Mouse (Mus musculus) heart, embryonic 12.5 days (tissue): ENCODE measurements around the gene Cept1. TPM values are rescaled to one million over a fixed set of nuclear protein-coding genes. Genes with fewer than 3 reads are reported as not detected.

ENCODE experiments used
- ATAC-seq: fragments of 200-750 bp; cut with Nextera tagmentation; 2 replicates; pipeline ENCODE4 v1.8.0; 2017; ENCODE audit warnings: moderate TSS enrichment, moderate library complexity; ENCODE audit not compliant: insufficient number of reproducible peaks, low FRiP score
- H3K27ac ChIP-seq: fragments of 300-500 bp; sonication (generic); 2 replicates; pipeline ENCODE4 v1.5.1; 2016; ENCODE audit warnings: mild to moderate bottlenecking, moderate library complexity; ENCODE audit not compliant: poor library complexity, severe bottlenecking
- H3K27me3 ChIP-seq: fragments of 300-500 bp; sonication (generic); replicated peaks from 2 replicates; pipeline ENCODE4 v1.6.1; 2016; ENCODE audit warnings: mild to moderate bottlenecking, moderate library complexity
- H3K36me3 ChIP-seq: fragments of 300-500 bp; sonication (generic); 2 replicates; pipeline ENCODE4 v1.6.1; 2016; ENCODE audit warnings: mild to moderate bottlenecking, moderate library complexity
- H3K4me1 ChIP-seq: fragments of 300-500 bp; sonication (generic); replicated peaks from 2 replicates; pipeline ENCODE4 v1.6.1; 2016; ENCODE audit warnings: mild to moderate bottlenecking
- H3K4me2 ChIP-seq: fragments of 300-500 bp; sonication (generic); 2 replicates; pipeline ENCODE4 v1.6.1; 2016; ENCODE audit warnings: mild to moderate bottlenecking, moderate library complexity
- H3K4me3 ChIP-seq: fragments of 300-500 bp; sonication (generic); 2 replicates; pipeline ENCODE4 v1.5.1; 2016; ENCODE audit warnings: mild to moderate bottlenecking
- H3K9ac ChIP-seq: fragments of 300-500 bp; sonication (generic); 2 replicates; pipeline ENCODE4 v1.6.1; 2016; ENCODE audit warnings: mild to moderate bottlenecking, moderate library complexity
- H3K9me3 ChIP-seq: fragments of 300-500 bp; sonication (generic); replicated peaks from 2 replicates; pipeline ENCODE4 v1.6.1; 2016; ENCODE audit warnings: mild to moderate bottlenecking, moderate library complexity
- WGBS: fragments of 180-500 bp; shearing (Covaris S2); methylation state at CpG from one replicate; pipeline ENCODE4 v1.1.7; 2016; 5-methylcytosine and 5-hydroxymethylcytosine counted together
- polyA plus RNA-seq: library from polyadenylated mRNA; unstranded; fragments of >200 nt; fragmentation: Nextera tagmentation; extraction: Ambion mirVana; gene quantifications from 2 replicates; pipeline ENCODE4 v1.2.1, GENCODE M21; 2016

The Cept1 gene
- polyA plus RNA-seq, 1 experiment from 2014 or later = 32.4 TPM

- H3K9me3 ChIP-seq = no peaks in the 10 kb centered on the region
- no peak overlapping the region for H3K27ac ChIP-seq
- no peak overlapping the region for H3K4me3 ChIP-seq
- H3K4me2 ChIP-seq = no peak overlapping the region
- no peaks in the 10 kb centered on the region for H3K4me1 ChIP-seq
- H3K36me3 ChIP-seq = peaks cover 8% of the 10 kb centered on the region
- WGBS = 92% methylated on average over 2 of the region's 2 CpGs
- H3K27me3 ChIP-seq = no peaks in the 10 kb centered on the region
- no peak overlapping the region for H3K9ac ChIP-seq
- no peak for ATAC-seq
Measured at GRCm38 (mm10) chr3:106533277-106533676, 14.3 kb downstream of the Cept1 start.

- H3K27ac ChIP-seq = no peak overlapping the region
- H3K4me1 ChIP-seq = no peaks in the 10 kb centered on the region
- no peak overlapping the region for H3K9ac ChIP-seq
- 89% methylated on average over 2 of the region's 2 CpGs for WGBS
- no peak overlapping the region for H3K4me3 ChIP-seq
- H3K4me2 ChIP-seq = no peak overlapping the region
- no peaks in the 10 kb centered on the region for H3K27me3 ChIP-seq
- no peaks in the 10 kb centered on the region for H3K9me3 ChIP-seq
- H3K36me3 ChIP-seq = peaks cover 3% of the 10 kb centered on the region
- ATAC-seq = no peak
Measured at GRCm38 (mm10) chr3:106528032-106528431, 19.6 kb downstream of the Cept1 start.

GRCm38 (mm10) chr3:106526411-106526810, 21.2 kb downstream of the Cept1 start:
- H3K9ac ChIP-seq = no peak overlapping the region
- H3K4me1 ChIP-seq = no peaks in the 10 kb centered on the region
- no peaks in the 10 kb centered on the region for H3K9me3 ChIP-seq
- H3K4me3 ChIP-seq = no peak overlapping the region
- no peak overlapping the region for H3K27ac ChIP-seq
- no peak for ATAC-seq
- WGBS = 92% methylated on average over 2 of the region's 2 CpGs
- H3K4me2 ChIP-seq = no peak overlapping the region
- peaks cover 3% of the 10 kb centered on the region for H3K36me3 ChIP-seq
- no peaks in the 10 kb centered on the region for H3K27me3 ChIP-seq

DNA sequence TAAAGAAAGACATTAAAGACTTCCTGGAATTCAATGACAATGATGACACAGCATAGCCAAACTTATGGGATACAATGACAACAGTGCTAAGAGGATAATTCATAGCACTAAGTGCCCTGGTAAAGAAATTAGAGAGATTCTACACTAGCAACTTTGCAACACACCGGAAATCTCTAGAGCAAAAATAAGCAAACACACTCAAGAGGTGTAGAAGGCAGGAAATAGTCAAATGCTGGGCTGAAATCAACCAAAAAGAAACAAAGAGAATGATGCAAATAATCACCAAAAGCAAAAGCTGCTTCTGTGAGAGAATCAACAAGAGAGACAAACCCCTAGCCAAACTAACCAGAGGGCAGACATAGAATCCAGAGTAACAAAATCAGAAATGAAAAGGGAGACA, 24.9 kb downstream of the Cept1 start:
- WGBS = 90% methylated on average over 1 of the region's 1 CpGs
- Histone ChIP-seq H3K36me3 (peaks cover 5% of the 10 kb centered on the region), H3K4me1 (no peaks in the 10 kb centered on the region), H3K4me3 (no peak overlapping the region), H3K27ac (no peak overlapping the region), H3K27me3 (no peaks in the 10 kb centered on the region), H3K9ac (no peak overlapping the region), H3K9me3 (no peaks in the 10 kb centered on the region), H3K4me2 (no peak overlapping the region)
- no peak for ATAC-seq

GRCm38 (mm10) chr3:106515016-106515415, 32.6 kb downstream of the Cept1 start:
- H3K27ac ChIP-seq = no peak overlapping the region
- H3K9me3 ChIP-seq = no peaks in the 10 kb centered on the region
- H3K9ac ChIP-seq = no peak overlapping the region
- WGBS = 78% methylated on average over 6 of the region's 6 CpGs
- H3K27me3 ChIP-seq = no peaks in the 10 kb centered on the region
- ATAC-seq = no peak
- no peak overlapping the region for H3K4me3 ChIP-seq
- H3K4me2 ChIP-seq = no peak overlapping the region
- H3K36me3 ChIP-seq = 0 out of 2 replicates have a peak, but pooled peaks cover 2% of the 10 kb centered on the region
- no peaks in the 10 kb centered on the region for H3K4me1 ChIP-seq

DNA sequence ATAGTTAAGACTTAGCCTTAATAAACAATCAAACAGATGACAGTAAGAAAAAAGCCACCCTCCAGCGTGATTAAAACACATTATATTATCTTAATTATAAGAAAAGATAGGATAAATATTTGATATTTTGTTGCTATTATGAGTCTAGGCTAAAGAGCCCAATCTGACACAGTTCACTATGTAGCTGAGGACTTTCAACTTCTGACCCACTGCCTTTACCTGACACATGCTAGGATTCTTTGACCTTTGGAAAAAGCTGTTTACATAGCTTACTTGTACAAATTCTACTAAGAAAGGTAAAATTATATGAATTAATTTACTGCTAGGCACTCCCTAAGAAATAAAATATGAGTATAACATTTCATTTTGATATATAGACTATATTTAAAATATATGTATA, 36.9 kb downstream of the Cept1 start:
- no peak overlapping the region for H3K4me3 ChIP-seq
- no peaks in the 10 kb centered on the region for H3K4me1 ChIP-seq
- H3K9me3 ChIP-seq = no peaks in the 10 kb centered on the region
- no peaks in the 10 kb centered on the region for H3K36me3 ChIP-seq
- no peak for ATAC-seq
- no peak overlapping the region for H3K27ac ChIP-seq
- H3K9ac ChIP-seq = no peak overlapping the region
- no peak overlapping the region for H3K4me2 ChIP-seq
- no peaks in the 10 kb centered on the region for H3K27me3 ChIP-seq
- WGBS = 78% methylated on average over 1 of the region's 1 CpGs

- Histone ChIP-seq H3K36me3 (peaks cover 19% of the 10 kb centered on the region; the same call in 1 of the 2 replicates), H3K4me1 (no peaks in the 10 kb centered on the region)
Measured at GRCm38 (mm10) chr3:106502892-106503291, 44.7 kb downstream of the Cept1 start.

GRCm38 (mm10) chr3:106500510-106500909, 47.1 kb downstream of the Cept1 start:
- ATAC-seq = no peak
- WGBS = 76% methylated on average over 2 of the region's 2 CpGs
- no peak overlapping the region for H3K9ac ChIP-seq
- no peaks in the 10 kb centered on the region for H3K9me3 ChIP-seq
- no peak overlapping the region for H3K27ac ChIP-seq
- no peak overlapping the region for H3K4me3 ChIP-seq
- H3K4me1 ChIP-seq = peaks cover 14% of the 10 kb centered on the region
- H3K4me2 ChIP-seq = no peak overlapping the region
- no peaks in the 10 kb centered on the region for H3K27me3 ChIP-seq
- peaks cover 19% of the 10 kb centered on the region; the same call in 1 of the 2 replicates for H3K36me3 ChIP-seq

More at GRCm38 (mm10) chr3:106502892-106503291, 44.7 kb downstream of the Cept1 start:
- H3K9ac ChIP-seq = no peak overlapping the region
- H3K27ac ChIP-seq = no peak overlapping the region
- H3K4me3 ChIP-seq = no peak overlapping the region
- H3K4me2 ChIP-seq = no peak overlapping the region
- H3K9me3 ChIP-seq = no peaks in the 10 kb centered on the region
- no peak for ATAC-seq
- 69% methylated on average over 2 of the region's 2 CpGs for WGBS
- H3K27me3 ChIP-seq = no peaks in the 10 kb centered on the region

- H3K36me3 ChIP-seq = 0 out of 2 replicates have a peak, but pooled peaks cover 5% of the 10 kb centered on the region
- WGBS = 57% methylated on average over 3 of the region's 3 CpGs
- no peak for ATAC-seq
- H3K4me2 ChIP-seq = no peak overlapping the region
- H3K27me3 ChIP-seq = no peaks in the 10 kb centered on the region
- peaks cover 31% of the 10 kb centered on the region for H3K4me1 ChIP-seq
- no peak overlapping the region for H3K9ac ChIP-seq
- no peak overlapping the region for H3K4me3 ChIP-seq
- H3K27ac ChIP-seq = no peak overlapping the region
- H3K9me3 ChIP-seq = no peaks in the 10 kb centered on the region
Measured at GRCm38 (mm10) chr3:106496996-106497395, 50.6 kb downstream of the Cept1 start.

DNA sequence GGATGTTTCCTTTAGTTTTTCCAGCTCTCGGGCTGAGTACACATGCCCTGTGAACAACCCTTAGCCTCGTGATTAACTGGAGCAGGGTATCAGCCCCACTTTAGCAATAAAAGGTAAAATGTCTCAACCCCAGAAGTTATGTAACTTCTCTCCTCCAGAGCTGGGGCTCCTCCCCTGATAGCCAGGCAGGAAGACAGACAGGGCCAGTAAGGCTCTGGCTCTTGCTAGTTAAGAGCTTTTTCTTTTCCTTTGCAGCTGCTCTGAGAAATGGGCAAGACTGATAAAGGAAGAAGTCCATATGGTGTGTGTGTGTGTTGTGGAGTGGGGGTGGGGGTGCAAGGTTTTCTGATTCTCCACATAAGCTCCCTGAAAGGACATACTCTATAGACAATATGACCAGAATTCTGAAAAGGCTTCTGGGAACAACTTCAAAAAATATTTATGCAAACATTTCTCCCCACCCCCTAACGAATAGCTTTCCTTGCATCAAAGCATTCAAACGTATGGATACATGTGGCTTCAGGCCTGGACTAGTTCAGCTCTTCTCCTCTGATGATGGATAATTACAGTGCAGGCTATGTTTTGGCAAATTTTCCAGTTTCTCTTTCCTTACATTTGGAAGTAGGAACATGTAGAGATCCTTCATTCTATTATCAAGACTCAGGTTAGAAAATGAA, 51.4 kb downstream of the Cept1 start:
- 48% methylated on average over 4 of the region's 4 CpGs for WGBS
- no peaks in the 10 kb centered on the region for H3K36me3 ChIP-seq
- no peak overlapping the region for H3K4me3 ChIP-seq
- no peak overlapping the region for H3K4me2 ChIP-seq
- no peaks in the 10 kb centered on the region for H3K9me3 ChIP-seq
- H3K27me3 ChIP-seq = no peaks in the 10 kb centered on the region
- peak; percentile 37; the same call in 1 of the 2 replicates for ATAC-seq
- peaks cover 36% of the 10 kb centered on the region for H3K4me1 ChIP-seq
- H3K27ac ChIP-seq = peak overlapping the region; percentile 33
- no peak overlapping the region for H3K9ac ChIP-seq

DNA sequence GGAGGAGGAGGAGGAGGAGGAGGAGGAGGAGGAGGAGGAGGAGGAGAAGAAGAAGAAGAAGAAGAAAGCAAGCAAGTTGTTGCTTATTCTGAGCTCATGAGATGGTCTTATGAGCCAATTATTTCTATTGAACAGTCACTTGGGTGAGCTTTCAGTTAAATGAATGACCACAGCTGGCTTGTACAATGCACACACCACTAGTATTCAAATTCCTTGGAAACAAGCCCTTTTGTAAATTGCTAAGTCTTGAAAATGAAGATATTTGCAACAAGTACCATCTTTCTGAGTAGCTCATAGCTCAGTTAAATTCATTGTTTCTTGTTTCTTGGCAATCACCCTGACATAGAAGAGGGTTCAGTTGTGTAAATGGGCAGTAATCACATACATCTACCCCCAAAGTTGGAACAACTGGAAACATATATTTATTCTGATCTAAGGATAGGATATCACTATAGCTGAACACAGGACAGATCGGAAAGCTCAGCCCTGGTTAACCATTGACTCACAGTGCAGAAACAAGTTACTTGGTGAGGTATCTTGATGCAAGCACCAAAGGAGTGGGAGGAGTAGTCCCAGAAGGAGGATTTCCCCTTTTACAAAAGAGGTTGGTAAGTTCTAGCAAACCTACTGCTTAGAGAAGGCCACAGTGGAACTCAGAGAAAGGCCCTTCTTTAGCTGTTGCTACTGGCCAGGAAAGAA, 52.1 kb downstream of the Cept1 start:
- no peak; the same call in 1 of the 2 replicates for ATAC-seq
- 70% methylated on average over 1 of the region's 1 CpGs for whole genome bisulfite sequencing

More for the DNA sequence above, 52.1 kb downstream of the Cept1 start:
- H3K27me3 ChIP-seq = no peaks in the 10 kb centered on the region
- H3K4me3 ChIP-seq = no peak overlapping the region
- H3K36me3 ChIP-seq = no peaks in the 10 kb centered on the region
- no peak overlapping the region for H3K9ac ChIP-seq
- H3K4me1 ChIP-seq = peaks cover 36% of the 10 kb centered on the region
- peak overlapping the region; percentile 20 for H3K27ac ChIP-seq
- H3K9me3 ChIP-seq = no peaks in the 10 kb centered on the region
- H3K4me2 ChIP-seq = no peak overlapping the region
